Mouse (Mus musculus): Measurements from ENCODE around the gene Apopt1. TPM values are rescaled to one million over a fixed set of nuclear protein-coding genes. Genes with fewer than 3 reads are reported as not detected.

Gene Apopt1
- polyA plus RNA-seq, 1 experiment from 2014 or later, result 25.8 TPM

- peak overlapping the region; percentile 98 for H3K27ac ChIP-seq
- 0% methylated on average over 2 of the region's 2 CpGs for WGBS (ENCODE audit: missing documents)
- H3K79me2 ChIP-seq (ENCODE audit: inconsistent target), result peaks cover 38% of the 10 kb centered on the region
- no peaks in the 10 kb centered on the region for H3K36me3 ChIP-seq (ENCODE audit: inconsistent target)
- H3K4me3 ChIP-seq (ENCODE audit: inconsistent target), result no peak overlapping the region
These were observed 38.1 kb upstream of the Apopt1 start for GRCm38 (mm10) chr12:111674850-111675486.

DNA sequence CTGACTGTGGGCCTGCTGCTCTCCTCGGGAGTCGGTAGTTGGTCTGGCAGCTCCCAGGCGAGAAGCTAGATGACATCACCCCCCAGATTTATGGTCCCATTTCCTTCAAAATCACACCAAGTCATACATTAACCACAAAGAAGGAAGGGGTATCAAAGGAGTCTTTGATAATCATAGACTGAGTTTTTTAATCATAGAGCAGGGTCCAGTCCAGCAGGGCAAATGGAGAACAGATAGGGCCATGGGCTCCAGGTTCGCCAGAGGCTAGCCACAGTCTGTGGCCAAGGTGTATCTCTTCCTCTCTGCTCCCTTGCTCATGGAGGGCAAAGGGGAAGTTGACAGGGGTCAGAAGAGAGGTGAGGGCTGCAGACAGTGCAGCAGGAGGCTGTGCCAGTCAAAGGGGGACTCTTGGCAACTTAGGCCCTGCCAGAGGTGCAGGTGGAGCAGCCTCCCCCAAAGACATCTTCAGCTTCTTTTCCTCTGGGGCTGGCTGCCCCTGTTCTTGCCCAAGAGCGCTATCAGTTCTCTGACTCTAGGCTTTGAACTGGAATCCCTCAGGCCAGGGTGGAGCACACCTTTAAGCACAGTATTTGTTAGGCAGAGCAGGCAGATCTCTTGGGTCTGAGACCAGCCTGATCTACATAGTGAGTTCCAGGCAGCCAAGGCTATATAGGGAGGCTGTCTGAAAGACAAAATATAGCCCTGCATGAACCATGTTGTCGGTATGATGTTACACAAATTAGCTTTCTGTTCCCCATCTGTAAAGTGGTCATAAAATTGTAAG is 37.1 kb upstream of the Apopt1 start:
- peak overlapping the region; percentile 98 for H3K27ac ChIP-seq
- peaks cover 28% of the 10 kb centered on the region for H3K79me2 ChIP-seq (ENCODE audit: inconsistent target)
- no peak overlapping the region for H3K4me3 ChIP-seq (ENCODE audit: inconsistent target)
- peaks cover 7% of the 10 kb centered on the region; the same call in 1 of the 2 replicates for H3K36me3 ChIP-seq (ENCODE audit: inconsistent target)
- WGBS (ENCODE audit: missing documents), result 24% methylated on average over 6 of the region's 6 CpGs

GRCm38 (mm10) chr12:111677421-111677820 is 35.6 kb upstream of the Apopt1 start:
- Histone ChIP-seq H3K79me2 (ENCODE audit: inconsistent target) (peaks cover 17% of the 10 kb centered on the region), H3K36me3 (ENCODE audit: inconsistent target) (peaks cover 8% of the 10 kb centered on the region; the same call in 1 of the 2 replicates), H3K27ac (peak overlapping the region; percentile 98), H3K4me3 (ENCODE audit: inconsistent target) (peak overlapping the region; percentile 75)
- WGBS (ENCODE audit: missing documents), result 31% methylated on average over 5 of the region's 5 CpGs

DNA sequence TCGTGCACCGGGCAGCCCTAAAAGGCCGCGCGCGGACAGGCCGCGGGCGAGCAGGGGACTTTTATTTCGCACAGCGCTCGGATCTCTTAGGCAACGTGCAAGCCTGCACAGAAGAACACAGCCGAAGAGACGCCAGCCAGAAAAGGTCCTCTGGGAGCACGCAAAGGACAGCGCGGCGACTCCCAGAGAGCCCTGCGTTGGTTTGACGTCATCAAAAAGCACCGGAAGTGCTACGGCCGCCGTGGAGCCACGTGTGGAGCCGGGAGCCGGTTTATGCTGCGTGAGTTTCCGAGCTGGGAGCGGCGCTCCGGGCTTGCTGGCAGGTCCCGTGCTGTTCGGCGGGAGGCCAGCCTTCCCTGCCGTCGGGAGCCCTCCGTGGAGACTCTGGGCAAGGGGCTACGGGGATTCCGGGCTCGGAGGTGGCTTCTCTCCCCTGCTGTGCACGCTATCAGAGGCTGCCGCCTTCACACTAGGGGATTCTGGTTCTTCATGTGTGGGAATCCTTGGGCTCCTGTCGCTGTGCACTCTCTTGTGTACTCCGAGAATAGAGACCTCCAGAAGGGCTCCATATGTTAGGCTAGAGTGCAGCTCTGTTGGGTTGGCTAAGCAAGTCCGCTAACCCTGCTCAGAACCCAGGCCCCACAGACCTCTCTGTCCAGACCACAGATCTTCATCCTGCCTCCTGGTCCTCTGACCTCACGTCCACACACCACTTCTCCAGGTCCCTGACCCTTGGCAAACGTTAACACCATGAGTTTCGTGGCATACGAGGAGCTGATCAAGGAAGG is 35.0 kb upstream of the Apopt1 start, which contains the start of gene Trmt61a:
Gene Trmt61a (plus strand): TSS at position 224 of the 788 bp plus-strand sequence.
- under 1% methylated on average over 50 of the region's 51 CpGs for WGBS (ENCODE audit: missing documents)
- peak within 1 kb of the TSS; percentile 75 for H3K4me3 ChIP-seq (ENCODE audit: inconsistent target)
- peaks cover 17% of the 10 kb centered on the region for H3K79me2 ChIP-seq (ENCODE audit: inconsistent target)

GRCm38 (mm10) chr12:111678670-111678933 is 34.5 kb upstream of the Apopt1 start:
- H3K27ac ChIP-seq, result 0 out of 2 replicates have a peak overlapping the region, but pooled peaks have one; percentile 5
- H3K79me2 ChIP-seq (ENCODE audit: inconsistent target), result peaks cover 17% of the 10 kb centered on the region
- H3K36me3 ChIP-seq (ENCODE audit: inconsistent target), result peaks cover 8% of the 10 kb centered on the region; the same call in 1 of the 2 replicates
- H3K4me3 ChIP-seq (ENCODE audit: inconsistent target), result peak overlapping the region; percentile 75
- 9% methylated on average over 13 of the region's 13 CpGs for WGBS (ENCODE audit: missing documents)

More for the DNA sequence above, 35.0 kb upstream of the Apopt1 start, which contains the start of gene Trmt61a:
- peak within 1 kb of the TSS; percentile 98 for H3K27ac ChIP-seq
- peaks cover 8% of the 10 kb centered on the region; the same call in 1 of the 2 replicates for H3K36me3 ChIP-seq (ENCODE audit: inconsistent target)

- 63% methylated on average over 7 of the region's 7 CpGs for WGBS (ENCODE audit: missing documents)
- H3K79me2 ChIP-seq (ENCODE audit: inconsistent target), result peaks cover 17% of the 10 kb centered on the region
These were observed 34.1 kb upstream of the Apopt1 start for GRCm38 (mm10) chr12:111678997-111679396.

GRCm38 (mm10) chr12:111680661-111681060 is 32.4 kb upstream of the Apopt1 start:
- H3K4me3 ChIP-seq (ENCODE audit: inconsistent target), result no peak overlapping the region
- H3K36me3 ChIP-seq (ENCODE audit: inconsistent target), result peaks cover 8% of the 10 kb centered on the region; the same call in 1 of the 2 replicates
- WGBS (ENCODE audit: missing documents), result 89% methylated on average over 12 of the region's 13 CpGs
- H3K27ac ChIP-seq, result no peak overlapping the region
- H3K79me2 ChIP-seq (ENCODE audit: inconsistent target), result peaks cover 17% of the 10 kb centered on the region

More at GRCm38 (mm10) chr12:111678997-111679396, 34.1 kb upstream of the Apopt1 start:
- H3K27ac ChIP-seq, result no peak overlapping the region
- H3K36me3 ChIP-seq (ENCODE audit: inconsistent target), result peaks cover 8% of the 10 kb centered on the region; the same call in 1 of the 2 replicates
- peak overlapping the region; percentile 75 for H3K4me3 ChIP-seq (ENCODE audit: inconsistent target)

DNA sequence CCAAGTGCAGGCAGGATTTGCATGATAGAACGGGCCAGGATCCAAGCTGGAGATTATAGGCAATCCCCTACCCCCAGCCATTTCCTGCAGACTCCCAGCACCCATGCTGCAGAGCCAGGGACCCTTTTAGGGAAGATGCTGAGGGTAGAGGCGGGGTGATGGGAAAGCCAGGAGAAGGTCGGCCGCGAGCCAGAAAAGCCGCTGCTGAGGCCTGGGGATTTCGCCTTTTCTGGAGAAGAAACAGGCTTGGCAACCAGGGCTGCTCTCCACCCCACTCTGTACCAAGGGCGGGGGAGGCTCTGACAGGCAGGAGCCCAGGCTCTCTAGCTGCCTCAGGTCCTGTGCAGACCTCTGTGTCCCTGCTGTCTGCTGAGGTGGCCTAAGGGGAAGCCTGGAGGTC is 31.8 kb upstream of the Apopt1 start:
- H3K79me2 ChIP-seq (ENCODE audit: inconsistent target), result peaks cover 17% of the 10 kb centered on the region
- no peak overlapping the region for H3K27ac ChIP-seq
- H3K4me3 ChIP-seq (ENCODE audit: inconsistent target), result no peak overlapping the region
- WGBS (ENCODE audit: missing documents), result 93% methylated on average over 8 of the region's 8 CpGs
- H3K36me3 ChIP-seq (ENCODE audit: inconsistent target), result peaks cover 8% of the 10 kb centered on the region; the same call in 1 of the 2 replicates

DNA sequence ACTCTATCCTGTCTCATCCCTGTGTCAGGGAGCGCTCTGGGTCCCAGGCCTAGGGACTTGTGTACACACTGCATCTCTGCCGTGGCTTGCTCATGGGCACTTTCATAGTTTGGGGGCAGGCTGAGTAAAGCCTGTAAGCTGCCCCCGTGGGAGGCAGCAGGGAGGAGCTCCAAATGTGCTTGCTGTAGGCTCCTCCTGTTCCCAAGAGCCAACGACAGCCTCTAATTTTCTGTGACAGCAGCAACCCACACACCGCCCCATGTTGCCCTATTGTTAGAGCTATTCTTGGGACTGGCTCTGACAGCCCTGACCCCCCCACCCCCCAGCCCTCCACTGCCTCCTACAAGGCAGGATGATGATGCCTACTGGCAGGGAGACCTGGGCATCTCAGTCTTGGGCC is 31.1 kb upstream of the Apopt1 start:
- 95% methylated on average over 5 of the region's 5 CpGs for WGBS (ENCODE audit: missing documents)
- Histone ChIP-seq H3K79me2 (ENCODE audit: inconsistent target) (peaks cover 17% of the 10 kb centered on the region), H3K36me3 (ENCODE audit: inconsistent target) (peaks cover 8% of the 10 kb centered on the region; the same call in 1 of the 2 replicates), H3K27ac (no peak overlapping the region), H3K4me3 (ENCODE audit: inconsistent target) (no peak overlapping the region)

GRCm38 (mm10) chr12:111682806-111683205 is 30.3 kb upstream of the Apopt1 start:
- Histone ChIP-seq H3K36me3 (ENCODE audit: inconsistent target) (peaks cover 8% of the 10 kb centered on the region; the same call in 1 of the 2 replicates), H3K79me2 (ENCODE audit: inconsistent target) (peaks cover 17% of the 10 kb centered on the region), H3K4me3 (ENCODE audit: inconsistent target) (no peak overlapping the region), H3K27ac (no peak overlapping the region)
- 78% methylated on average over 5 of the region's 5 CpGs for WGBS (ENCODE audit: missing documents)

DNA sequence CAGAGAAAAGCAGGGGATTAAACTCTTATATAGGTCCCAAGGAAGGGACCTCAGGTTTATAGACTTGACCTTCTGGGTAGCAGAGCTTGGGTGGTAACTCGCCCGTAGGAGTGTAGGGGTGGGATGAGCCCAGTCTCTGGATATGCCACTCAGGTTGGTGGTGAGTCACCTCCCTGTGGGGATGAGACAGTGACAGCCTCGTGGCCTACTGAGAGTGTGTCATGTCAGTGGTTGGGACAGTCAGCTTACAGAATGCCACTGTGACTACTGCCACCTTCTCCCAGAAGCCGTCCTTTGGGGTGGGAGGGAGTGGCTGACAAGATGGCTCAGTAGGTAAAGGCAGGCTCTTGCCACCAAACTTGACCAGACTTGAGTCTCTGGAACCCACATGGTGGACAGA is 26.7 kb upstream of the Apopt1 start:
- 66% methylated on average over 4 of the region's 4 CpGs for WGBS (ENCODE audit: missing documents)

DNA sequence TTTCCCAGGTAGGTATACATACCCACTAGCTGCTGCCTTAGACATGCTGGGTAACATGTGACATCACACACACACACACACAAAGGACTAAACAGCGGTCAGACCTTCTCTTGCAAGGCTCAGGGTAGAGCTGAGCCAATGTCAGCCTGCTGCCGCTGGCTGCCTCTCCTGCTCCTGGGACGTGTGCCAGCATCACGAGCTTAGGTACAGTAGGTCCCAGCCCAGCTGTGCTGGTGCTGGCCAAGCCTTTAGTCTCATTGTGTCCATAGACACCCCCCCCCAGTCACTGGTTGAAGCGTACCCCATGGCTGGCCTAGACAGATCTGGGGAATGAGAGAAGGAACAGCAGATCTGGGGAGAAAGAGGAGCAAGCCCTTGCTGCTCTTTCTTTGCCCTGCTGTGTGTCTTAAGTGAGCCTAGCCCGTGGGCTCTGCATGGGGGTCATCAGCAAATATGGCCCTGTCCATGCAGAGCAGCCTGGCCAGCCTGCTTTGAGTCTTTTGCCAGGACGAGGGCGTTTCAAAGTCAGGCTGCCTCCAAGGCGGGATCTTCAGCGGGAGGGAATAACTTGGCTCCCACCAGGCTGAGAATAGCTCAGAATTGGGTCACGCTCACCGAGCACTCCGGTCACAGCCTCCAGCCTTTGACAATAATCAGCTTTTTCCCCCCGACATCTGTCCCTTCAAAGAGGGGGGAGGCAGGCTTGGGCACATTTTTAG is 25.6 kb upstream of the Apopt1 start:
- WGBS (ENCODE audit: missing documents), result 84% methylated on average over 14 of the region's 14 CpGs
- H3K79me2 ChIP-seq (ENCODE audit: inconsistent target), result no peaks in the 10 kb centered on the region
- no peak overlapping the region for H3K27ac ChIP-seq
- H3K4me3 ChIP-seq (ENCODE audit: inconsistent target), result no peak overlapping the region
- no peaks in the 10 kb centered on the region for H3K36me3 ChIP-seq (ENCODE audit: inconsistent target)

More for the DNA sequence above, 26.7 kb upstream of the Apopt1 start:
- H3K79me2 ChIP-seq (ENCODE audit: inconsistent target), result no peaks in the 10 kb centered on the region
- H3K36me3 ChIP-seq (ENCODE audit: inconsistent target), result no peaks in the 10 kb centered on the region; the same call in 1 of the 2 replicates
- no peak overlapping the region for H3K27ac ChIP-seq
- no peak overlapping the region for H3K4me3 ChIP-seq (ENCODE audit: inconsistent target)

DNA sequence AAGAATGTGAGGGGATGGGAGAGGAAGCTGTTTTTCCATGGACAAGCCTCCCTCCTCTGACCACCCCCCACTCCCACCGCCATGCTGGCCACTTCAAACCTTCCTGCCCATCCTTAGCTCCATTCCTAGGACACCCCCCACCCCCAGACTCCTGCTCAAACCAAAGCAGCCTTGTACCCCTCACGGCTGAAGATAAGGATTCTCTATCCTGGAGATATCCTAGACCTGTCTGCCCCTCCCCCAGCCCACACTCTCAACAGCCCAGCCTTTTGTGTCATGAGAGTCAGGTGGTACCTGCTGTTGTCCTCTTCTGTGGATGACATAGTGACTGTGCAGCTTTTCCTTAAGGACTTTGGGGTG is 25.0 kb upstream of the Apopt1 start:
- Histone ChIP-seq H3K36me3 (ENCODE audit: inconsistent target) (no peaks in the 10 kb centered on the region), H3K4me3 (ENCODE audit: inconsistent target) (no peak overlapping the region), H3K79me2 (ENCODE audit: inconsistent target) (no peaks in the 10 kb centered on the region), H3K27ac (no peak overlapping the region)
- 62% methylated on average over 2 of the region's 2 CpGs for WGBS (ENCODE audit: missing documents)

GRCm38 (mm10) chr12:111689426-111689825 is 23.6 kb upstream of the Apopt1 start:
- no peaks in the 10 kb centered on the region for H3K79me2 ChIP-seq (ENCODE audit: inconsistent target)
- WGBS (ENCODE audit: missing documents), result 88% methylated on average over 11 of the region's 11 CpGs
- no peak overlapping the region for H3K27ac ChIP-seq
- no peak overlapping the region for H3K4me3 ChIP-seq (ENCODE audit: inconsistent target)
- H3K36me3 ChIP-seq (ENCODE audit: inconsistent target), result no peaks in the 10 kb centered on the region

Measured in macrophage (primary cell).